Mouse (Mus musculus): ENCODE data around the gene D630045J12Rik. TPM values are rescaled to one million over a fixed set of nuclear protein-coding genes. Genes with fewer than 3 reads are reported as not detected.
A peak's percentile ranks its signal among the peaks of the same experiment; 100 is the strongest.

D630045J12Rik gene
- polyA plus RNA-seq, 1 experiment from 2014 or later = 3.5 TPM

DNA sequence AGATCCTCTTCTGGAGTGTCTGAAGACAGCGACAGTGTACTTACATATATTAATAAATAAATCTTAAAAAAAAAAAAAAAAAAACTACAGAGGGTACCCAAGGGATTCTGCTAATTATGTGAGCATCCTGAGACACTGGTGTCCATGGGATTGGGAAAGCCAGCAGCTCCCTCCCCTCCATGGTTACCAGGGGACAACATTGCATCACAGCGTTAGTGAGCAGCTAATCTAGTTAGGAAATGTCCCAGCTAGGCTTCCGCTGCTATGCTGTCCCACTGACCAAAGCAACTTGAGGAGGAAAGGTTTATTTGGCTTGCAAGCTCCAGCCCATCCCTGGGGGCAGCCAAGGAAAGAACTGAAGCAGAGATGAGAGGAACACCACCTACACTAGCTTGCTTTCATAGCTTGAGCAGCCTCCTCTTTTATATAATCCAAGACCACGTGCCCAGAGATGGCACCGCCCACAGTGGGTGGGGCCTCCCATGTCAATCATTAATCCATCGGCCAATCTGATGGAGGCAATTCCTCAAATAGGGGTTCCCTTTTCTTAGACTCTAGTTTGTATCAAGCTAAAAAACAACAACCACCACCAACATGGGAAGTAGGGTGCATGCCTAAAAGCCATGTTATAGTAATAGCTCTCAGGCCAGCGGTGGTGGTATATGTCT lies 17.7 kb downstream of the D630045J12Rik start:
- H3K4me2 ChIP-seq (ENCODE audit: low read length) = no peak overlapping the region
- no peak for DNase-seq (ENCODE audit: low spot score)
- no peak overlapping the region for H3K9ac ChIP-seq (ENCODE audit: low read depth, low read length)
- ATAC-seq (replicated peaks; ENCODE audit: low FRiP score, low read depth) = no peak
- no peak overlapping the region for H3K27ac ChIP-seq
- H3K4me1 ChIP-seq (replicated peaks; ENCODE audit: insufficient read depth, low read length) = peaks cover 6% of the 10 kb centered on the region
- H3K27me3 ChIP-seq (ENCODE audit: insufficient read depth, low read length) = no peaks in the 10 kb centered on the region
- no peaks in the 10 kb centered on the region for H3K36me3 ChIP-seq (ENCODE audit: insufficient read depth, low read length)
- 85% methylated on average over 7 of the region's 7 CpGs for WGBS
- no peak overlapping the region for H3K4me3 ChIP-seq (replicated peaks; ENCODE audit: low read depth, low read length)
- no peak for TF ChIP-seq CTCF (IDR thresholded peaks at IDR 0.05; ENCODE audit: low read depth)
- no peaks in the 10 kb centered on the region for H3K9me3 ChIP-seq (replicated peaks; ENCODE audit: low read length)

DNA sequence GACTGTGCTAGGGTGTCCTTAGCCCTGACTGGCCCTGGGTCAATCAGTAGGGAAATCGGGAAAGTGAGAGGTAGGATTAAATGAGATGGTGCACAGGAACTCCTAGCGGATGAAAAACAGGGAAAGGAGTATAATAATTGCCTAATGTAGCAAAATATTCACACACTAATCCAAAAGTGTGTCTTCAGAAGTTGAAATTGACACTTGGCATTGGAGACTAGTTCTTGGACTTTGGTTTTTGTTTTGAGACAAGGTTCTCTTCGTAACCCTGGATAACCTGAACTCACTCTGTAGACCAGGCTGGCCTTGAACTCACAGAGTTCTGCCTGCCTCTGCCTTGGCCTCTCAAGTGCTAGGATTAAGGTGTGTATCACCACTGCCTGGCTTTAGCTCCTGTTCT lies 20.0 kb downstream of the D630045J12Rik start:
- Histone ChIP-seq H3K9me3 (replicated peaks; ENCODE audit: low read length) (no peaks in the 10 kb centered on the region), H3K36me3 (ENCODE audit: insufficient read depth, low read length) (no peaks in the 10 kb centered on the region), H3K4me1 (replicated peaks; ENCODE audit: insufficient read depth, low read length) (peaks cover 6% of the 10 kb centered on the region), H3K27me3 (ENCODE audit: insufficient read depth, low read length) (no peaks in the 10 kb centered on the region), H3K27ac (no peak overlapping the region), H3K4me3 (replicated peaks; ENCODE audit: low read depth, low read length) (no peak overlapping the region), H3K4me2 (ENCODE audit: low read length) (no peak overlapping the region), H3K9ac (ENCODE audit: low read depth, low read length) (no peak overlapping the region)
- TF ChIP-seq CTCF (IDR thresholded peaks at IDR 0.05; ENCODE audit: low read depth) = no peak
- DNase-seq (ENCODE audit: low spot score) (no peak), ATAC-seq (replicated peaks; ENCODE audit: low FRiP score, low read depth) (no peak)
- WGBS = 94% methylated on average over 3 of the region's 3 CpGs

DNA sequence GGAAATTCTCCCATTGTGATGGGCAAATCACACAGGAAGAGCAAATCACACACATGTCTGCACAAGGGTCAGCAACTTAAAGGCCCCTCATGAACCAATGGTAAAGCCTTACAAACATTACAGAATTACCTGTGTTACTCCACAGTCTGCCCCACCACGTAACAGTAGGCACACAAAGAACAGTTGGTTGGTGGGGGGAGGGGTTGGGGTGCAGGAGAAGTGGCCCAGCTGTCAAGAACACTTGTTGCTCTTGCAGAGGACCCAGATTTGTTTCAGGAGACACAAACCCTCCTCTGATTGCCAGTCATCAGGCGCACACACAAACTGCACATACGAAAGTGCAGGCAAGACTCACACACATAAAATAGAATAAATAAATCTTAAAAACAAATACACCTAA lies 20.9 kb downstream of the D630045J12Rik start:
- H3K36me3 ChIP-seq (ENCODE audit: insufficient read depth, low read length) = no peaks in the 10 kb centered on the region
- 79% methylated on average over 3 of the region's 3 CpGs for WGBS
- H3K4me1 ChIP-seq (replicated peaks; ENCODE audit: insufficient read depth, low read length) = peaks cover 6% of the 10 kb centered on the region
- DNase-seq (ENCODE audit: low spot score) (no peak), ATAC-seq (replicated peaks; ENCODE audit: low FRiP score, low read depth) (no peak)
- no peak overlapping the region for H3K4me2 ChIP-seq (ENCODE audit: low read length)
- H3K9ac ChIP-seq (ENCODE audit: low read depth, low read length) = no peak overlapping the region; the same call in 1 of the 2 replicates
- H3K27me3 ChIP-seq (ENCODE audit: insufficient read depth, low read length) = no peaks in the 10 kb centered on the region
- TF ChIP-seq CTCF (IDR thresholded peaks at IDR 0.05; ENCODE audit: low read depth) = no peak
- H3K27ac ChIP-seq = no peak overlapping the region
- H3K9me3 ChIP-seq (replicated peaks; ENCODE audit: low read length) = no peaks in the 10 kb centered on the region
- H3K4me3 ChIP-seq (replicated peaks; ENCODE audit: low read depth, low read length) = no peak overlapping the region

- H3K27ac ChIP-seq = no peak overlapping the region
- H3K4me2 ChIP-seq (ENCODE audit: low read length) = no peak overlapping the region
- 45% methylated on average over 4 of the region's 4 CpGs for WGBS
Observed at GRCm38 (mm10) chr6:38231994-38232393, 21.8 kb downstream of the D630045J12Rik start.

DNA sequence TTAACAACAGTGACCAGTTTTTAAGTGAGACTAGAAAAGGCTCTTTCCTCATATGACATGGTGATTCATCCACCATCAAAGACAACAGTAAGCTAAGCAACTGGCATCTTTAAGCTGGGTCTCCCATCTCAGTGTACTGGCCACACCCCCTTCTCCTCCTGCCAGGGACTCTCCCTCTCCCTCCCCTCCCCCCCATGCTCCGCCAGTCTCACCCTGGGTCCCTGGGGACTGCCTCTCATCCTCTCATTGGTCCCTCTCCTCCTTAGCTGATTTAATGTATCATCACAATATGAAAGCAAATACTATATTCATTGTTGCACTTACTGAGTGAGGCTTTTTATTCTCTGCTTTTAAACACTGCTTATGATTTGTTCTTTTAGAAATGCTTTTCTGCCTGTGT lies 29.7 kb downstream of the D630045J12Rik start:
- 62% methylated on average over 1 of the region's 1 CpGs for WGBS
- no peak for TF ChIP-seq CTCF (IDR thresholded peaks at IDR 0.05; ENCODE audit: low read depth)

More at GRCm38 (mm10) chr6:38231994-38232393, 21.8 kb downstream of the D630045J12Rik start:
- H3K36me3 ChIP-seq (ENCODE audit: insufficient read depth, low read length) = no peaks in the 10 kb centered on the region
- ATAC-seq (replicated peaks; ENCODE audit: low FRiP score, low read depth) (peak; percentile 50; the same call in 1 of the 2 replicates), DNase-seq (ENCODE audit: low spot score) (peak; percentile 50)
- peaks cover 6% of the 10 kb centered on the region for H3K4me1 ChIP-seq (replicated peaks; ENCODE audit: insufficient read depth, low read length)
- no peaks in the 10 kb centered on the region for H3K9me3 ChIP-seq (replicated peaks; ENCODE audit: low read length)
- TF ChIP-seq CTCF (IDR thresholded peaks at IDR 0.05; ENCODE audit: low read depth) = no peak
- no peak overlapping the region for H3K4me3 ChIP-seq (replicated peaks; ENCODE audit: low read depth, low read length)
- no peak overlapping the region for H3K9ac ChIP-seq (ENCODE audit: low read depth, low read length)
- H3K27me3 ChIP-seq (ENCODE audit: insufficient read depth, low read length) = no peaks in the 10 kb centered on the region

GRCm38 (mm10) chr6:38219261-38219660 lies 34.5 kb downstream of the D630045J12Rik start:
- Histone ChIP-seq H3K27ac (no peak overlapping the region), H3K9ac (ENCODE audit: low read depth, low read length) (no peak overlapping the region), H3K36me3 (ENCODE audit: insufficient read depth, low read length) (no peaks in the 10 kb centered on the region), H3K4me3 (replicated peaks; ENCODE audit: low read depth, low read length) (no peak overlapping the region), H3K4me1 (replicated peaks; ENCODE audit: insufficient read depth, low read length) (no peaks in the 10 kb centered on the region), H3K4me2 (ENCODE audit: low read length) (no peak overlapping the region), H3K27me3 (ENCODE audit: insufficient read depth, low read length) (no peaks in the 10 kb centered on the region), H3K9me3 (replicated peaks; ENCODE audit: low read length) (no peaks in the 10 kb centered on the region)
- 92% methylated on average over 2 of the region's 2 CpGs for WGBS
- DNase-seq (ENCODE audit: low spot score) (no peak), ATAC-seq (replicated peaks; ENCODE audit: low FRiP score, low read depth) (no peak)
- TF ChIP-seq CTCF (IDR thresholded peaks at IDR 0.05; ENCODE audit: low read depth) = no peak

More for the DNA sequence above, 29.7 kb downstream of the D630045J12Rik start:
- Histone ChIP-seq H3K27me3 (ENCODE audit: insufficient read depth, low read length) (no peaks in the 10 kb centered on the region), H3K27ac (no peak overlapping the region), H3K9me3 (replicated peaks; ENCODE audit: low read length) (no peaks in the 10 kb centered on the region), H3K36me3 (ENCODE audit: insufficient read depth, low read length) (no peaks in the 10 kb centered on the region), H3K9ac (ENCODE audit: low read depth, low read length) (no peak overlapping the region), H3K4me1 (replicated peaks; ENCODE audit: insufficient read depth, low read length) (no peaks in the 10 kb centered on the region), H3K4me2 (ENCODE audit: low read length) (no peak overlapping the region), H3K4me3 (replicated peaks; ENCODE audit: low read depth, low read length) (no peak overlapping the region)
- DNase-seq (ENCODE audit: low spot score) (no peak), ATAC-seq (replicated peaks; ENCODE audit: low FRiP score, low read depth) (no peak)

Data from kidney, postnatal 0 days (tissue).